Mouse (Mus musculus) limb, embryonic 14.5 days (tissue): ENCODE measurements around the gene Srsf4. TPM values are rescaled to one million over a fixed set of nuclear protein-coding genes. Genes with fewer than 3 reads are reported as not detected.

Source experiments
- ATAC-seq: fragments of 200-750 bp; cut with Nextera tagmentation; 2 replicates; pipeline ENCODE4 v1.8.0; 2017; ENCODE audit warnings: low read depth, moderate number of reproducible peaks, moderate TSS enrichment; ENCODE audit not compliant: low FRiP score
- DNase-seq: peaks from one replicate; pipeline ENCODE4 v3.0.0-alpha.2; 2015; ENCODE audit warnings: low spot score
- H3K27ac ChIP-seq: fragments of 300-500 bp; sonication (generic); replicated peaks from 2 replicates; pipeline ENCODE4 v1.5.1; 2014; ENCODE audit warnings: low read depth, mild to moderate bottlenecking, low read length, moderate library complexity, mixed read lengths
- H3K27me3 ChIP-seq: fragments of 300-500 bp; sonication (generic); 2 replicates; pipeline ENCODE4 v1.6.1; 2014; ENCODE audit warnings: low read length, mixed read lengths; ENCODE audit not compliant: control insufficient read depth, insufficient read depth
- H3K36me3 ChIP-seq: fragments of 300-500 bp; sonication (generic); 2 replicates; pipeline ENCODE4 v1.6.1; 2014; ENCODE audit warnings: mild to moderate bottlenecking, low read length, moderate library complexity, mixed read lengths; ENCODE audit not compliant: control insufficient read depth, insufficient read depth
- H3K4me1 ChIP-seq: fragments of 300-500 bp; sonication (generic); 2 replicates; pipeline ENCODE4 v1.6.1; 2014; ENCODE audit warnings: antibody characterized with exemption, low read length, mixed read lengths; ENCODE audit not compliant: control insufficient read depth, insufficient read depth
- H3K4me2 ChIP-seq: fragments of 300-500 bp; sonication (generic); replicated peaks from 2 replicates; pipeline ENCODE4 v1.6.1; 2014; ENCODE audit warnings: low read depth, mild to moderate bottlenecking, low read length, moderate library complexity; ENCODE audit not compliant: severe bottlenecking
- H3K4me3 ChIP-seq: fragments of 300-500 bp; sonication (generic); replicated peaks from 2 replicates; pipeline ENCODE4 v1.5.1; 2014; ENCODE audit warnings: low read length
- H3K9ac ChIP-seq: fragments of 300-500 bp; sonication (generic); 2 replicates; pipeline ENCODE4 v1.6.1; 2014; ENCODE audit warnings: mild to moderate bottlenecking, low read depth, low read length, moderate library complexity; ENCODE audit not compliant: severe bottlenecking
- H3K9me3 ChIP-seq: fragments of 300-500 bp; sonication (generic); 2 replicates; pipeline ENCODE4 v1.6.1; 2016; ENCODE audit warnings: low read length; ENCODE audit not compliant: control insufficient read depth
- POLR2A ChIP-seq: fragments of 200-500 bp; IDR thresholded peaks from 2 replicates; pipeline ENCODE4 v1.8.0; 2012; ENCODE audit warnings: inconsistent platforms, mild to moderate bottlenecking, moderate library complexity, borderline replicate concordance; ENCODE audit not compliant: insufficient read depth, insufficient read length; ENCODE audit errors: extremely low read depth
- WGBS: fragments of 180-500 bp; shearing (Covaris S2); extraction: QIAGEN DNeasy Blood & Tissue Kit; methylation state at CpG from one replicate; pipeline ENCODE4 v1.1.7; 2014; 5-methylcytosine and 5-hydroxymethylcytosine counted together
- polyA plus RNA-seq, 2 experiments: library from polyadenylated mRNA; depleted of rRNA in 1 of 2; stranded (reverse) in 1 of 2; unstranded in 1 of 2; fragments of >200 nt; fragmentation: Nextera tagmentation in 1 of 2; extraction: Ambion mirVana in 1 of 2; gene quantifications; 2 replicates each; pipeline versions ENCODE4 v1.2.1 to v1.2.3; 2012 to 2014

The Srsf4 gene
- polyA plus RNA-seq, 2 experiments, result 97.7 to 113 TPM

GRCm38 (mm10) chr4:131837872-131838524 is 35.4 kb upstream of the Srsf4 start, which contains the start of gene Ptpru:
Gene Ptpru, minus strand, starts transcription at chr4:131838288.
- WGBS, result under 1% methylated on average over 51 of the region's 72 CpGs
- peak within 1 kb of the TSS; percentile 97 for H3K4me2 ChIP-seq
- TF ChIP-seq POLR2A, result no peak
- ATAC-seq, result peak; percentile 82
- no peak within 1 kb of the TSS for H3K27ac ChIP-seq
- peaks cover 9% of the 10 kb centered on the region; the same call in 1 of the 2 replicates for H3K4me1 ChIP-seq
- peaks cover 15% of the 10 kb centered on the region; the same call in 1 of the 2 replicates for H3K27me3 ChIP-seq
- peak within 1 kb of the TSS; percentile 60 for H3K4me3 ChIP-seq
- H3K36me3 ChIP-seq, result no peaks in the 10 kb centered on the region
- H3K9ac ChIP-seq, result peak within 1 kb of the TSS; percentile 66
- no peaks in the 10 kb centered on the region for H3K9me3 ChIP-seq
- peak; percentile 81 for DNase-seq

- peak; percentile 88 for ATAC-seq
- no peaks in the 10 kb centered on the region for H3K27me3 ChIP-seq
These were observed 30.1 kb upstream of the Srsf4 start, which contains the start of gene Mecr for GRCm38 (mm10) chr4:131843290-131843743. Gene Mecr, plus strand, starts transcription at chr4:131843470.

GRCm38 (mm10) chr4:131845991-131846778 is 27.2 kb upstream of the Srsf4 start:
- TF ChIP-seq POLR2A, result no peak
- no peak for ATAC-seq

More at GRCm38 (mm10) chr4:131843290-131843743, 30.1 kb upstream of the Srsf4 start, which contains the start of gene Mecr:
- peak; percentile 92 for DNase-seq
- 4% methylated on average over 32 of the region's 37 CpGs for WGBS
- peak within 1 kb of the TSS; percentile 84 for H3K4me3 ChIP-seq
- 0 out of 2 replicates have a peak, but pooled peaks cover 2% of the 10 kb centered on the region for H3K36me3 ChIP-seq
- TF ChIP-seq POLR2A, result 0 out of 2 replicates have a peak, but pooled peaks have one; percentile 70
- peak within 1 kb of the TSS; percentile 81 for H3K4me2 ChIP-seq
- H3K9ac ChIP-seq, result peak within 1 kb of the TSS; percentile 72
- H3K27ac ChIP-seq, result no peak within 1 kb of the TSS
- no peaks in the 10 kb centered on the region for H3K9me3 ChIP-seq
- H3K4me1 ChIP-seq, result peaks cover 5% of the 10 kb centered on the region

GRCm38 (mm10) chr4:131848082-131848481 is 25.3 kb upstream of the Srsf4 start:
- Histone ChIP-seq H3K9ac (no peak overlapping the region), H3K36me3 (0 out of 2 replicates have a peak, but pooled peaks cover 6% of the 10 kb centered on the region), H3K27ac (no peak overlapping the region), H3K4me2 (no peak overlapping the region), H3K4me1 (peaks cover 8% of the 10 kb centered on the region), H3K27me3 (no peaks in the 10 kb centered on the region), H3K9me3 (no peaks in the 10 kb centered on the region), H3K4me3 (no peak overlapping the region)
- no peak for TF ChIP-seq POLR2A
- 45% methylated on average over 6 of the region's 6 CpGs for WGBS
- DNase-seq (no peak), ATAC-seq (no peak)

More at GRCm38 (mm10) chr4:131845991-131846778, 27.2 kb upstream of the Srsf4 start:
- 83% methylated on average over 8 of the region's 8 CpGs for WGBS
- H3K27ac ChIP-seq, result no peak overlapping the region
- no peak overlapping the region for H3K4me3 ChIP-seq
- no peaks in the 10 kb centered on the region for H3K27me3 ChIP-seq
- H3K4me1 ChIP-seq, result peaks cover 8% of the 10 kb centered on the region
- no peak overlapping the region for H3K9ac ChIP-seq
- DNase-seq, result no peak
- 0 out of 2 replicates have a peak, but pooled peaks cover 6% of the 10 kb centered on the region for H3K36me3 ChIP-seq
- H3K4me2 ChIP-seq, result no peak overlapping the region
- H3K9me3 ChIP-seq, result no peaks in the 10 kb centered on the region

- peak overlapping the region; percentile 13; the same call in 1 of the 2 replicates for H3K9ac ChIP-seq
- 33% methylated on average over 5 of the region's 5 CpGs for WGBS
- no peak for ATAC-seq
These were observed 23.3 kb upstream of the Srsf4 start for GRCm38 (mm10) chr4:131849986-131850638.

More at GRCm38 (mm10) chr4:131849986-131850638, 23.3 kb upstream of the Srsf4 start:
- Histone ChIP-seq H3K36me3 (0 out of 2 replicates have a peak, but pooled peaks cover 10% of the 10 kb centered on the region), H3K9me3 (no peaks in the 10 kb centered on the region), H3K27me3 (no peaks in the 10 kb centered on the region), H3K4me1 (0 out of 2 replicates have a peak, but pooled peaks cover 3% of the 10 kb centered on the region), H3K27ac (peak overlapping the region; percentile 63), H3K4me3 (no peak overlapping the region), H3K4me2 (no peak overlapping the region)
- DNase-seq, result peak; percentile 78
- TF ChIP-seq POLR2A, result no peak
